Mouse (Mus musculus) limb, embryonic 15.5 days (tissue): ENCODE data around the gene Oscp1. TPM values are rescaled to one million over a fixed set of nuclear protein-coding genes. Genes with fewer than 3 reads are reported as not detected.
A peak's percentile ranks its signal among the peaks of the same experiment; 100 is the strongest.

Source experiments
- ATAC-seq: fragments of 200-750 bp; cut with Nextera tagmentation; 2 replicates; pipeline ENCODE4 v1.8.0; 2017; ENCODE audit warnings: low read depth, moderate TSS enrichment; ENCODE audit not compliant: insufficient number of reproducible peaks, low FRiP score, low TSS enrichment
- H3K27ac ChIP-seq: fragments of 300-500 bp; sonication (generic); 2 replicates; pipeline ENCODE4 v1.5.1; 2015; ENCODE audit warnings: moderate library complexity, mild to moderate bottlenecking, inconsistent platforms
- H3K27me3 ChIP-seq: fragments of 300-500 bp; sonication (generic); 2 replicates; pipeline ENCODE4 v1.6.1; 2015; ENCODE audit warnings: inconsistent platforms
- H3K36me3 ChIP-seq: fragments of 300-500 bp; sonication (generic); 2 replicates; pipeline ENCODE4 v1.6.1; 2015; ENCODE audit warnings: inconsistent platforms
- H3K4me1 ChIP-seq: fragments of 300-500 bp; sonication (generic); 2 replicates; pipeline ENCODE4 v1.6.1; 2015; ENCODE audit warnings: inconsistent platforms
- H3K4me2 ChIP-seq: fragments of 300-500 bp; sonication (generic); 2 replicates; pipeline ENCODE4 v1.6.1; 2015; ENCODE audit warnings: mild to moderate bottlenecking, inconsistent platforms
- H3K4me3 ChIP-seq: fragments of 300-500 bp; sonication (generic); 2 replicates; pipeline ENCODE4 v1.5.1; 2015; ENCODE audit warnings: mild to moderate bottlenecking, inconsistent platforms
- H3K9ac ChIP-seq: fragments of 300-500 bp; sonication (generic); 2 replicates; pipeline ENCODE4 v1.6.1; 2015; ENCODE audit warnings: inconsistent platforms
- H3K9me3 ChIP-seq: fragments of 300-500 bp; sonication (generic); 2 replicates; pipeline ENCODE4 v1.6.1; 2016; ENCODE audit warnings: inconsistent platforms
- WGBS: fragments of 180-500 bp; shearing (Covaris S2); methylation state at CpG from one replicate; pipeline ENCODE4 v1.1.7; 2015; 5-methylcytosine and 5-hydroxymethylcytosine counted together
- polyA plus RNA-seq: library from polyadenylated mRNA; unstranded; fragments of >200 nt; fragmentation: Nextera tagmentation; extraction: Ambion mirVana; gene quantifications from 2 replicates; pipeline ENCODE4 v1.2.1, GENCODE M21; 2015

Gene Oscp1
- polyA plus RNA-seq: 11.5 TPM in 2 replicates

DNA sequence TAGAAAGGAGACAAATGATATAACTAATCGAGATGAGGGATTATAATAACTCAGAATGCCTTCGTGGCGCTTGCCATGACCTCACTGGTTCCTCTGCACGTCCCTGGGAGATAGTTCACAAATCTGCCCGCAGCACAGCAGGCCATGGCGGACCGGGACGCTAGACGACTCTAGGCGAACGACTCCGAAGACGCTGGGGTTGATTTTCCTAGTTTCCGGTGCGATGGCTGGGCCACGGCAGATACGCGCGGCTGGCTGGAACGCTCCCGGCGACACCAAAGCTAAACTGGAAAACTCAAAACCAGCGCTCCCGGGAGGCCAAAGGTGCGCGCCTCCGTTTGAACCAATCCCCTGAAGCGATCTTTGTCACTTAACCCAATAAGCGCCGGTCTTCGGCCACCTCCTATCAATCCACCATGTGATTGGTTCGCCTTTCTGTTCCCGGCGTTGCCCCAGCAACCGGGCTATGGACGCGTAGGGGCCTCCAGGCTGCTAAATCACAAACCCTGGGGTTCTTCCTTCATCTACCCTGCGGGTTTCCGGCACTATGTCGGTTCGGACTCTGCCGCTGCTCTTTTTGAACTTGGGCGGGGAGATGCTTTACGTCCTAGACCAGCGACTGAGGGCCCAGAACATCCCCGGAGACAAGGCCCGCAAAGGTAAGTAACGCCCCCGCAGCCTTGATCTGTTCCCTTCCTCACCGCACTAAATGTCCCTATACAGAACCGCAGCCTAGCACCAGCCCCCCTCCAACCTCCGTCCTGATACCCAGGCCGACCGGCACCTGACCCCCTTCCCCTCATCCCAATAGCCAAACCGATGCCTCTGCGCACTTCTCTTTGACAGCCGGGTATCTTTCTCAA, at the start of gene Oscp1:
Gene Oscp1, plus strand, starts transcription at position 432 of the 863 bp plus-strand sequence.
- peak; percentile 93 for ATAC-seq
- H3K27ac ChIP-seq: peak within 1 kb of the TSS; percentile 71
- peak within 1 kb of the TSS; percentile 55 for H3K9ac ChIP-seq
- under 1% methylated on average over 57 of the region's 57 CpGs for WGBS
- H3K27me3 ChIP-seq: no peaks in the 10 kb centered on the region
- H3K4me2 ChIP-seq: peak within 1 kb of the TSS; percentile 90
- H3K36me3 ChIP-seq: peaks cover 32% of the 10 kb centered on the region
- peak within 1 kb of the TSS; percentile 76 for H3K4me3 ChIP-seq
- no peaks in the 10 kb centered on the region for H3K9me3 ChIP-seq
- peaks cover 17% of the 10 kb centered on the region for H3K4me1 ChIP-seq

GRCm38 (mm10) chr4:126017676-126018332, 40.6 kb upstream of the Oscp1 start:
- Histone ChIP-seq H3K4me2 (no peak overlapping the region), H3K9me3 (no peaks in the 10 kb centered on the region), H3K27ac (no peak overlapping the region), H3K9ac (no peak overlapping the region), H3K4me3 (no peak overlapping the region), H3K27me3 (no peaks in the 10 kb centered on the region), H3K36me3 (no peaks in the 10 kb centered on the region), H3K4me1 (no peaks in the 10 kb centered on the region)
- 81% methylated on average over 7 of the region's 7 CpGs for WGBS
- ATAC-seq: no peak

- no peak for ATAC-seq
- H3K9ac ChIP-seq: no peak overlapping the region
These were observed 39.3 kb upstream of the Oscp1 start for GRCm38 (mm10) chr4:126018966-126019538.

DNA sequence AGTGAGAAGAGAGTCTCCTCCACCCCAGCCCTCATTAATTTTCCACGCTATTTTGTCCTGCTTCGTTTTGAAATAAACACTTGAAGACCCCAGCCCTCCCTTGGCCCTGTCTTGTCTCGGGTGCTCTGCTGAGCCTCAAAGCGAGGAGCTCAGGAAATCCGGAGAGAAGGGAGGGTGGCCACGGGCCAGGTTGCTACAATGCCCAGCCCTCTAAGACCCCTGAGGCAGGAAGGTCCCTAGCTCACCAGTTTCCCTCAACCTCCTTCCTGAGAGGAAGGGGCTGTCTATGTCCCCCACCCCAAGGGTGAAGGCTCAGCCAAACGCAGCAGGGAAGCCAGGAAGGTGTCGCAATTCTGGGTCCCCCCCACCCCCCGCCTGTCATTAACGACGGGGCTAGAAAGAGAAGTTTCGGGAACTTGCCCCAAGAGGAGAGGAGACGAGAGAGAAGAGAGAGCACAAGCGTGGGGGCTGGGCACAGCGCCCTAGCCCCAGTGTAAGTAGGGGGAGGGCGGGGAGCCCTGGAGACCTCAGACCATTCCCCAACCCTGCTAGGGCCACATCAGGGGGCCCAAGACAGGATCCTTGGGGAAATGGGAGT, 34.0 kb upstream of the Oscp1 start, which contains the start of gene Csf3r:
Gene Csf3r, plus strand, starts transcription at position 248 of the 598 bp plus-strand sequence.
- H3K27ac ChIP-seq: no peak within 1 kb of the TSS
- no peaks in the 10 kb centered on the region for H3K36me3 ChIP-seq
- H3K9me3 ChIP-seq: no peaks in the 10 kb centered on the region
- H3K9ac ChIP-seq: no peak within 1 kb of the TSS
- WGBS: 41% methylated on average over 16 of the region's 16 CpGs
- H3K4me1 ChIP-seq: no peaks in the 10 kb centered on the region
- no peaks in the 10 kb centered on the region for H3K27me3 ChIP-seq
- ATAC-seq: no peak
- H3K4me2 ChIP-seq: no peak within 1 kb of the TSS
- H3K4me3 ChIP-seq: no peak within 1 kb of the TSS

More at GRCm38 (mm10) chr4:126018966-126019538, 39.3 kb upstream of the Oscp1 start:
- Histone ChIP-seq H3K4me2 (no peak overlapping the region), H3K27me3 (no peaks in the 10 kb centered on the region), H3K9me3 (no peaks in the 10 kb centered on the region), H3K36me3 (no peaks in the 10 kb centered on the region), H3K4me3 (no peak overlapping the region), H3K27ac (no peak overlapping the region), H3K4me1 (no peaks in the 10 kb centered on the region)
- WGBS: 76% methylated on average over 11 of the region's 11 CpGs

DNA sequence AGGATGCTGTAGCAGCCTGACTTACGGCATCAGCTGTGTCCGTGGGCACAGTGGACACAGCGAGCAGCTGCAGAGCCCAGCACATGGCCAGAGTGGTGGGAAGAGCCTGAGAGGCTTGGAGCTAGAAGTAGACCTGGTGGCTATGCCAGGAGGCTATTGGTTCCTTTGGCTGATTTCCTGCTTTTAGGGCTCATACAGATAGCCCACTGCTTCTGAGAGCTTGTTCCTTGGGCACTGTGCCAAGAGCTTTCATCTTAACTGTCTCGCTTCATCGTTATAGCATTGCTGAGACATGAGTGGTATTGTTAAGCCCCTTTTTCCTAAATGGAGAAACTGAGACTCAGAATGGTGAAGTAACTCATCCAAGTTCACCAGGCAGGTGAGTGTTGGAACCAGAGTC, 32.6 kb upstream of the Oscp1 start:
- Histone ChIP-seq H3K4me3 (no peak overlapping the region), H3K9ac (no peak overlapping the region), H3K4me2 (no peak overlapping the region), H3K27ac (no peak overlapping the region), H3K36me3 (no peaks in the 10 kb centered on the region), H3K27me3 (no peaks in the 10 kb centered on the region), H3K4me1 (no peaks in the 10 kb centered on the region), H3K9me3 (no peaks in the 10 kb centered on the region)
- no peak for ATAC-seq
- 77% methylated on average over 5 of the region's 5 CpGs for WGBS

DNA sequence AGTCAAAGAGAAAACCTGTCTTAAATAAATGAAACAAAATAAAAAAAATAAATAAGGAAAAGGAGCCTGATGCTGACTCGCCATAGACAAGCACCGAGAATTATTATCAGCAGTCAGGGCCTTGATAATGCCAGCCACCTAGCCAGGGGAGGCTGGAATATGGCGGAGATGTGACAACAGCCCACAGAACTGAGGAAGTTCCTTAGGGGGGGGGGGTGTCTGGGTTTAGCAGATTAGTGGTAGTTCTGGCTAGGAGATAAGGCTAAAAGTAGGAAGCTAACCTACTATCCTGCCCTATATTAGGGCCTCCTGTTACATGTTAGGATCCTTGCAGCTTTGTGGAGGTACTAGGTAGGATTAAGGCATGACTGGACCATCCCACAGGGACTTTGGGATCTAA, 30.4 kb upstream of the Oscp1 start:
- Histone ChIP-seq H3K4me2 (no peak overlapping the region), H3K36me3 (no peaks in the 10 kb centered on the region), H3K4me3 (no peak overlapping the region), H3K4me1 (no peaks in the 10 kb centered on the region), H3K9ac (no peak overlapping the region), H3K27me3 (no peaks in the 10 kb centered on the region), H3K27ac (no peak overlapping the region), H3K9me3 (no peaks in the 10 kb centered on the region)
- ATAC-seq: no peak
- 84% methylated on average over 3 of the region's 3 CpGs for WGBS

- no peak for ATAC-seq
- Histone ChIP-seq H3K9ac (no peak overlapping the region), H3K9me3 (no peaks in the 10 kb centered on the region), H3K36me3 (no peaks in the 10 kb centered on the region), H3K4me2 (no peak overlapping the region), H3K4me1 (no peaks in the 10 kb centered on the region), H3K4me3 (no peak overlapping the region), H3K27ac (no peak overlapping the region), H3K27me3 (no peaks in the 10 kb centered on the region)
- WGBS: 66% methylated on average over 3 of the region's 3 CpGs
These were observed 29.3 kb upstream of the Oscp1 start for GRCm38 (mm10) chr4:126029042-126029441.

DNA sequence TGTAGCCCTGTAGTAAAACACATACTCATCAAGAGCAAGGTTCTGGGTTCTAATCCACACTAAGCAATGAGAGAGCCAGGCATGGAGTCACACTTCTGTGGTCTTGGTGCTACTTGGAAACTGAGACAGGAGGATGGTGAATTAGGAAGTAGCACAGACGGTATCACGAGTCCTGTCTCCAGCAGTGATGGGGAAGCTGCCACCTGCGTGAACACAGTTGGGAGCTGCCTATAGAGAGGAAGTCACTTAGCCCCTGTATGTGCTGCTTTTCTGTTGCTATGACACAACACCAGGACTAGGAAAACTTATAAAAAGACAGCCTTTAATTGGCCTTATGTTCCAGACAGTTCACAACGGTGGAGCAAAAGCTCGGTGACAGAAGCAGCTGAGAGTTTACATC, 27.7 kb upstream of the Oscp1 start:
- Histone ChIP-seq H3K27me3 (no peaks in the 10 kb centered on the region), H3K4me3 (no peak overlapping the region), H3K36me3 (no peaks in the 10 kb centered on the region), H3K4me2 (no peak overlapping the region), H3K4me1 (no peaks in the 10 kb centered on the region), H3K27ac (no peak overlapping the region), H3K9me3 (no peaks in the 10 kb centered on the region), H3K9ac (no peak overlapping the region)
- ATAC-seq: no peak
- 69% methylated on average over 5 of the region's 5 CpGs for WGBS

DNA sequence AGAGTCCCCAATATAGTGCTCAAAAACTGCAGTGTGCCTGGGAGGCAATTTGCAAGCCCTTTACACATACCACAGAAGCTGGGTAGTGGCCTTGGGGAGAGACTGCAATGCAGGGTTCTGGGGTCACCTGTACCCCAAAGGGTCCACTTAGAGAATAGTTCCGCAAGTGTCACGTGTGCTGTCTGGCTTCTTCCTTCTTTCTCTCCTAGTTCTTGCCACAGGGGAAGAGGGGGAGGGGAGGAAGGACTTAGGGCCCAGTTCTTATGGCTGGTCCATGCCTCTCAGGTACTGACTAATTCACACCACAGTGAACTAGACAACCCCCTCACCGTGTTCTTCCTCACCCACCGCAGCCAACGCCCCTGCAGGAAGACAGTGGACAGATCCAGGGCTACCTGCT, 23.0 kb upstream of the Oscp1 start:
- ATAC-seq: no peak
- H3K4me1 ChIP-seq: no peaks in the 10 kb centered on the region
- no peaks in the 10 kb centered on the region for H3K27me3 ChIP-seq
- no peak overlapping the region for H3K4me2 ChIP-seq
- H3K9me3 ChIP-seq: no peaks in the 10 kb centered on the region
- no peak overlapping the region for H3K9ac ChIP-seq
- 76% methylated on average over 5 of the region's 5 CpGs for WGBS
- H3K36me3 ChIP-seq: no peaks in the 10 kb centered on the region
- H3K27ac ChIP-seq: no peak overlapping the region
- H3K4me3 ChIP-seq: no peak overlapping the region

- Histone ChIP-seq H3K27ac (peak within 1 kb of the TSS; percentile 87), H3K27me3 (no peaks in the 10 kb centered on the region), H3K4me2 (peak within 1 kb of the TSS; percentile 82), H3K9ac (peak within 1 kb of the TSS; percentile 90), H3K4me3 (peak within 1 kb of the TSS; percentile 99), H3K4me1 (peaks cover 13% of the 10 kb centered on the region), H3K9me3 (no peaks in the 10 kb centered on the region), H3K36me3 (peaks cover 31% of the 10 kb centered on the region)
- ATAC-seq: peak; percentile 86
- WGBS: under 1% methylated on average over 56 of the region's 56 CpGs
These were observed 11.3 kb upstream of the Oscp1 start, which contains the start of gene Mrps15 for GRCm38 (mm10) chr4:126046851-126047585. Gene Mrps15 (plus strand): TSS chr4:126046925.

GRCm38 (mm10) chr4:126051617-126052016, 6.7 kb upstream of the Oscp1 start:
- Histone ChIP-seq H3K9me3 (no peaks in the 10 kb centered on the region), H3K4me1 (peaks cover 13% of the 10 kb centered on the region), H3K4me3 (no peak overlapping the region), H3K27me3 (no peaks in the 10 kb centered on the region), H3K9ac (no peak overlapping the region), H3K27ac (no peak overlapping the region), H3K4me2 (no peak overlapping the region), H3K36me3 (peaks cover 74% of the 10 kb centered on the region)
- ATAC-seq: no peak
- 82% methylated on average over 7 of the region's 7 CpGs for WGBS
